Mouse (Mus musculus): Measurements from ENCODE around the gene Olfr1413.
A peak's percentile ranks its signal among the peaks of the same experiment; 100 is the strongest.

Olfr1413 gene

GRCm38 (mm10) chr1:92571022-92571421 is at the start of gene Olfr1413:
TSS of gene Olfr1413 (plus strand) at chr1:92571322.
- no peak for DNase-seq

- DNase-seq, result peak; percentile 61
Measured at GRCm38 (mm10) chr1:92521376-92521775, 49.7 kb upstream of the Olfr1413 start.

- DNase-seq, result no peak
Measured at GRCm38 (mm10) chr1:92523764-92524163, 47.4 kb upstream of the Olfr1413 start.

GRCm38 (mm10) chr1:92536972-92537371 is 34.1 kb upstream of the Olfr1413 start:
- no peak for DNase-seq

GRCm38 (mm10) chr1:92539071-92539470 is 32.1 kb upstream of the Olfr1413 start:
- no peak for DNase-seq

- DNase-seq, result no peak
Measured at GRCm38 (mm10) chr1:92545929-92546328, 25.2 kb upstream of the Olfr1413 start.

- no peak for DNase-seq
Measured at GRCm38 (mm10) chr1:92585479-92585878, 14.4 kb downstream of the Olfr1413 start, which contains the start of gene Olfr1412. TSS of gene Olfr1412 (plus strand) at chr1:92585779.

GRCm38 (mm10) chr1:92594111-92594510 is 23.0 kb downstream of the Olfr1413 start, which contains the start of gene Olfr1411:
TSS of gene Olfr1411 (plus strand) at chr1:92594411.
- DNase-seq, result no peak

GRCm38 (mm10) chr1:92596019-92596418 is 24.9 kb downstream of the Olfr1413 start:
- DNase-seq, result no peak

- DNase-seq, result no peak
Measured at GRCm38 (mm10) chr1:92605482-92605881, 34.4 kb downstream of the Olfr1413 start, which contains the start of gene Olfr1410. TSS of gene Olfr1410 (plus strand) at chr1:92605782.

GRCm38 (mm10) chr1:92607711-92608110 is 36.6 kb downstream of the Olfr1413 start:
- no peak for DNase-seq

GRCm38 (mm10) chr1:92611008-92611407 is 39.9 kb downstream of the Olfr1413 start:
- peak; percentile 73 for DNase-seq

GRCm38 (mm10) chr1:92613175-92613574 is 42.1 kb downstream of the Olfr1413 start:
- no peak for DNase-seq

- peak; percentile 30 for DNase-seq
Measured at GRCm38 (mm10) chr1:92614516-92614915, 43.4 kb downstream of the Olfr1413 start.

GRCm38 (mm10) chr1:92616046-92616445 is 44.9 kb downstream of the Olfr1413 start:
- no peak for DNase-seq

GRCm38 (mm10) chr1:92617488-92617887 is 46.4 kb downstream of the Olfr1413 start, which contains the start of gene Olfr12:
TSS of gene Olfr12 (plus strand) at chr1:92617788.
- DNase-seq, result no peak

- no peak for DNase-seq
Measured at GRCm38 (mm10) chr1:92618360-92618759, 47.2 kb downstream of the Olfr1413 start.
